Mouse (Mus musculus) cerebellum, postnatal 36 days (tissue): Measurements from ENCODE around the gene Traf5.

ENCODE experiments used
- DNase-seq, 2 experiments: peaks; one replicate each; pipeline ENCODE4 v3.0.0; 2021 to 2022; ENCODE audit warnings: mixed read lengths in 2 of 2

The Traf5 gene

GRCm38 (mm10) chr1:191963948-191964772, 128.2 kb downstream of the Traf5 start:
- DNase-seq, result peak; percentile 75 to 77

- no peak for DNase-seq
These were observed 128.9 kb downstream of the Traf5 start for GRCm38 (mm10) chr1:191963413-191963812.

GRCm38 (mm10) chr1:191960946-191961345, 131.4 kb downstream of the Traf5 start:
- DNase-seq, result no peak

GRCm38 (mm10) chr1:191957321-191957720, 135.0 kb downstream of the Traf5 start:
- peak in 1 of 2 experiments; percentile 15 for DNase-seq

GRCm38 (mm10) chr1:191956871-191957270, 135.5 kb downstream of the Traf5 start:
- DNase-seq, result peak; percentile 20 to 22

- no peak for DNase-seq
These were observed 136.1 kb downstream of the Traf5 start for GRCm38 (mm10) chr1:191956261-191956660.

GRCm38 (mm10) chr1:191955101-191955500, 137.3 kb downstream of the Traf5 start:
- DNase-seq, result no peak

GRCm38 (mm10) chr1:191952733-191953335, 139.5 kb downstream of the Traf5 start:
- DNase-seq, result no peak

- no peak for DNase-seq
These were observed 141.7 kb downstream of the Traf5 start for GRCm38 (mm10) chr1:191950611-191951010.

- DNase-seq, result no peak
These were observed 143.8 kb downstream of the Traf5 start for GRCm38 (mm10) chr1:191948600-191948999.

GRCm38 (mm10) chr1:191947796-191948195, 144.6 kb downstream of the Traf5 start:
- DNase-seq, result no peak
